Mouse (Mus musculus) embryo, embryonic 10.5 days (tissue): Measurements from ENCODE around the gene Stat4.
A peak's percentile ranks its signal among the peaks of the same experiment; 100 is the strongest.
"Not testable (repeated sequence)": the region's sequence is repeated elsewhere in the genome, so short reads cannot be mapped to it uniquely, and the experiment has no call there.

Source experiments
- DNase-seq: peaks from one replicate; pipeline ENCODE4 v3.0.0-alpha.2; 2015; ENCODE audit warnings: low spot score

Stat4 gene

DNA sequence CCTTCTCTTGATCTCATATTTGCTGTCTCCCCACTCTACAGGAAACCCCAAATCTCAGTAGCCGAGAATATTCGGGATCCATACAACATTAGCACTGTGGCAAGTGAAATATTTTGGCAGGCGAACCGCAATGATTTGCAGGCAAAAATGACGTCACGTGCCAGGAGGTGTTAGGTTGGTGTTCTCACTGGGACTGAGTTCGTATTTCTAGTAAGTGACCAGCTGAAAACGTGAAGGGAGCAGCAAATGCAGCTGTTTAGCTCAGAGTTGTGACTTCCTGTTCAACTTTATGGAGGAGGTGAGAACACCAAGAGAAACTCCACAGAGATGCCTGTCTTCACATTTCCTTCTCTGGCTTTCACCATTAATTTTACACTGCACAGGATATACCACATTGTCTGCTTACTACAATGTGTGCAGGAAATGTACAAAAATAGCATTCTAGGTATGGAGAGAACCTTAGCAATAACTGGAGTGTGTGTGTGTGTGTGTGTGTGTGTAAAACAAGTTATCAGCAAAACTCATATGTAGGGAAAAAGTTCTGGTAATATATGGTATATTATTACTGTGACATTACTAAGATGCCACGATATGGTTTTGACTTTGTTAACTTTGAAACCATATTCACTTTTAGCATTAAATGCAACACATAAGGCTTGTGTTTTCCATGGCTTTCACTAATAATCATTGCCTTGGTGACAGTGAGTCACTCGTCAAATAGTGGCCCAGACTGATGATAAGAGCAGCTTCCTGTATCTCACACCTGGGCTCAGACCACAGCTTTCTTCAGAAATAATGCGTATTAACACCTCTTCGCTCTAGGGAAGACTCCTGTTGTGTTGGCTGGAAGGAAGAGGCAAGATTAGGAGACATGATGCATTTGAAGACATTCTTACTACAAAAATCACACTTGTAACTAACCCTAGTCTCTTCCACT, 48.1 kb downstream of the Stat4 start:
- no peak for DNase-seq

GRCm38 (mm10) chr1:52039151-52039550, 52.2 kb downstream of the Stat4 start:
- DNase-seq, result no peak

DNA sequence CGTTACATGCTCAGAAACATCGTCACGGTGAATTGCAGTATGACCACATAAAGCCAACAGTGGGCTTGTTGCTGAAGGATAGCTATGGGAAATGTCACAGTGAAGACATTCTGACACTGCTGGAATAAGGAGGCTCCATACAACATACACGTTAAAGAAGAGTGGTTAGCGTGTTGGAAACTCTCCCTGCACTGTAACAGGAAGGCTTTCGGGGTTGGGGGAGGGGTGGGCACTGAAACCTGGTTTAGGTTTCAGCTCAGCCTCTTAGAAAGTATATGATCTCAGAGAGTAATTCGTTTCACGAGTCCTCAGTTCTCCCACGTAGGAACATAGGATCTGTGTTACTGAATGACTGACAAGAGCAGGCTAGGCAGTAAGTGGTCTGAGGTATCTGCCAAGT, 52.7 kb downstream of the Stat4 start:
- DNase-seq, result no peak

GRCm38 (mm10) chr1:52040366-52041061, 53.6 kb downstream of the Stat4 start:
- no peak for DNase-seq

GRCm38 (mm10) chr1:52043191-52043590, 56.2 kb downstream of the Stat4 start:
- DNase-seq, result no peak

DNA sequence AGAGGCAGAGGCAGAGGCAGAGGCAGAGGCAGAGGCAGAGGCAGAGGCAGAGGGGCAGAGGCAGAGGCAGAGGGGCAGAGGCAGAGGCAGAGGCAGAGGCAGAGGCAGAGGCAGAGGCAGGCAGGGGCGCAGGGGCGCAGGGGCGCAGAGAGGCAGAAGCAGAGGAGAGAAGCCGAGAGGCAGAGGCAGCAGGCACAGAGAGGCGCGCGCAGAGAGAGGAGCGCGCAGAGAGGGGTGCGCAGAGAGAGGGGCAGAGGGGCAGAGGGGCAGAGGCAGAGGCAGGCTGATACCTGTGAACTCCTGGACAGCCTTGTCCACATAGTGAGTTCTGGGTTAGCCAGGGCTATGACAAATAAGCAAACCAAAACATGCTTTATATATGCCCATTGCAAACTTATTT, 59.9 kb downstream of the Stat4 start:
- not testable (repeated sequence) for DNase-seq

- DNase-seq, result no peak
Observed at GRCm38 (mm10) chr1:52048711-52049110, 61.8 kb downstream of the Stat4 start.

GRCm38 (mm10) chr1:52049827-52050226, 62.9 kb downstream of the Stat4 start:
- DNase-seq, result no peak

- no peak for DNase-seq
Observed at GRCm38 (mm10) chr1:52051542-52051941, 64.6 kb downstream of the Stat4 start.

DNA sequence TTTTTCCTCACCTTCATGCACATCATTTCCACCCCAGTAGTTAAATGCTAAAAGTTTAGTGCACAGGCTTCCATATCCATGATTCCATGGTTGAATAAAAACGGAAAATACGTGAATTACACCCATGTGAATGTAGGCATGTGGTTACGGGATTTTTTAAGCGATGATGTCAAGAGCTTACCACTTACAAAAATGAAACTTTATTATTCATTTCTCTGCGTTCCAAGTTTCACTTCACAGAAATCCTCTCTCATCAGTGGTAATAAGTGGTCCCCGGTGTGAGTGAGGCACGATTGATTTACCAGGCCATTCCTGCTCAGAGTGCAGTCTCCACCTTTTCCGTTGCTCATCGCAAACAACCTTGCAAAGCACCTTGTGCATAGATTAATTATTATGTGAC, 66.0 kb downstream of the Stat4 start:
- no peak for DNase-seq

GRCm38 (mm10) chr1:52055947-52056346, 69.0 kb downstream of the Stat4 start:
- DNase-seq, result no peak

DNA sequence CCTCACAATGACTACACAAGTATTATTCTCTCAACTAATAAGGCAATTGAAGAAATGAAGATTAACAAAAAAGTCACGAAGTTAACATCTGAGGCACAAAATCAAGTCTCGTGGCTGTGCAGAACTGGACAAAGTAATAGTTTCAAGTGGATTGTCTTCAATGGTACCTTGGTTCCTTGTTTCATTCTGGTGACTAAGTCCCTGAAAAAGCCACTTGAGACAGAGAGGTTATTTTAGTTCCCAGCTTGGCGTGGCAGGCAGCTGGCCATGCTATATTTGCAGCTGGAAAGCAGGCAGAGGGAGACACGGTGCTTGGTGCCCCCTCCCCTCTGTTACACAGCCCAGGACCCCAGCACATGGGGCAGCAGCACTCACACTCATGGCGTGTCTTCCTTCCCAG, 70.2 kb downstream of the Stat4 start:
- no peak for DNase-seq

DNA sequence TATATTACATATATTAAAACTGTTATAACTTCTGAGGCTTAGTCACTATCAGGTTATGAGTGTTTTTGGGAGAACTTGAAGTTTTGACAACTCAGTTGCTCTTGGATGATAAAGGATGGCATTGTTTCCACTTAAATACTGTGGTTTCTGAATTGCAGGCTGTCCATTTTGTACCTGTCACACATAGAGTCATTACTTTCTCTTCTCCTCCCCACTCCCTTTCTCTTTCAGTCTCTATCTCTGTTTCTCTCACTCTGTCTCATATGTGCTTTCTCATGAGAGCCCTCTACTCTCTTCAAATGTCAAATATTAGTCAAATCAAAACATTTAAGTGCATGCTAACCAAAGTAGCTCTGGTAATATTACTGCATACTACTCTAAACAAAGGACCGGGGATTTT, 79.3 kb downstream of the Stat4 start:
- DNase-seq, result no peak

GRCm38 (mm10) chr1:52066694-52067093, 79.7 kb downstream of the Stat4 start:
- DNase-seq, result no peak

DNA sequence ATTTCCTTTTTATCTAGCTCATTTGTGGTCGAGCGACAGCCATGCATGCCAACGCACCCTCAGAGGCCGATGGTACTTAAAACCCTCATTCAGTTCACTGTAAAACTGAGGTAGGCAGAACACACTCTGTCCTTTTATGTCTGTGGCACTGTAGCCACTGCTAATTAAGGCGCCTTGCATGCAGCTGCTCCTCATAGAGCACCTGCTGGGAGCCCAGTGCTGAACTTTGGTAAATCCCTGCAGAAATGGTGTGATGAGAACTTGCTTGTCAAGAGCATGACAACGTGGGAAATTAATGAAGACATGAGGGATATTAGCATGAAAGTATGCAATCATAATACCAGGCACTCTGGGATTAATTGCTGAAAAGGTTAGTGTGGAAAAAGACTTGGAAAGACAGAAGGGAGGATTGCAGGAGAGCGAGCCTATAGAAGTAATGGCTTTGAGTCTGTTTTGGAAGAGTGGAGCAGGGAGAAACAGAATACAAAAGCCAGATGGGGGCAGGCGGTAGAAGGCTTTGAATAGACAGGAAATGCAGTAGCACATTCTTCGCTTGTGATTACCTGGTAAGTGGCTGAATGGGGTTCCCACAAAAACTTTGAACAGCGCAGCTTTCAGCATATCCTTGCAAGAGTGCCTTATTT, 92.9 kb downstream of the Stat4 start:
- peak; percentile 59 for DNase-seq

DNA sequence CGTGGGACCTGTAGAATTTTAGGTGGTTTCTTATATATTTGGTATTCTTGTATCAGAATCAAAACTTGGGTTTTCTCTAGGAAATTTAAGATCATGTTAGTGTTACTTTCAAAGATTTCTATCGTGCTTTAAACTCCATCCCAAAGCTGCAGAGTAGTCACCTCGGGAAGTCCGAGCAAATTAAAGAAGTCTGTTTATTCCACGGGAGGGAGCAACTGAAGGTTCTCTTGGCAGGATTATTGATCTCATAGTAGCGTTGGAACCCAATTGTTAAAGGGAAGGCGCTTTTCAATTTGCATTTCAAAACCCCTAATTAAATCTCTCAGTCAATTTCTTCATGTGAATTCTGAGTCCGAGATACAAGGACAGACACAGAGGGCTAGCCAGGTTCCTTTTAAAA, 93.4 kb downstream of the Stat4 start:
- DNase-seq, result peak; percentile 5

DNA sequence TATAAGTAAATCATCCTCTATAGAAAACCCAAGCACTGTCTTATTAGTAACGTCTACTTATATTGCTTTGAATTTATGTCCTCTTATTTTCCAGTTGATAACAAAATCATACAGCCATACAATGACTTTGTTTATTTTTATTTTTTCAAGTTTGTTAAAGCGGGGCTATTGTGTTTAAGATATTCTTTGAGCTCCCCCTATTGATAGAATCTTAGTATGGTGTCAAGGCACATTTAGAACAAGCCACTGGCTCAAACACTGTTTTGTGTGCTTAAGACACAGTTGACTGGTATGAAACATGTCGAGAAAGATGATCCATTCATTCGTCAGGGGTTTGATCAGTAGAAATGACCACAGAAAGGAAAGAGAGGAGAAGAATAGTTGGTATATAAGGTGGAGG, 99.3 kb downstream of the Stat4 start:
- DNase-seq, result peak; percentile 26

- no peak for DNase-seq
Observed at GRCm38 (mm10) chr1:52087128-52087527, 100.2 kb downstream of the Stat4 start.

DNA sequence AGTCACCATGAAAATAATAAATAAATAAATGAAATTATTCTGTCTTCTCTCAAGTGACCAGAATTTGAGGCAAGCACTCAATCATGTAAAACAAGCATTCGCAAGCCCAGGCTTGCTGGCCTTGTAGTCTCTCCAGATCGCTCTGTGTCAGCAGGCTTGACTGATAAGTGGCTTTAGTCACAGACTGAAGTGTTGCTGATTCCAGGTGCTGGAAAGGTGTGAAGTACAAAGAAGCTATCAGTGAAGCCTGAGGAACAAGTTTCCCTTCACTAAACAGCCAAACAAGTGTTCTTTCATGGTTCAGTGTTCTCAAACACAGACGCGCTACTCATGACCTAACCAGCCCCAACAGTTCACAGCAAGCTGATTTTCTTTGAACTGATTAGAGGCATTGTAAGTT, 101.7 kb downstream of the Stat4 start:
- DNase-seq, result no peak

- peak; percentile 74 for DNase-seq
Observed at GRCm38 (mm10) chr1:52098618-52099232, 111.8 kb downstream of the Stat4 start.

DNA sequence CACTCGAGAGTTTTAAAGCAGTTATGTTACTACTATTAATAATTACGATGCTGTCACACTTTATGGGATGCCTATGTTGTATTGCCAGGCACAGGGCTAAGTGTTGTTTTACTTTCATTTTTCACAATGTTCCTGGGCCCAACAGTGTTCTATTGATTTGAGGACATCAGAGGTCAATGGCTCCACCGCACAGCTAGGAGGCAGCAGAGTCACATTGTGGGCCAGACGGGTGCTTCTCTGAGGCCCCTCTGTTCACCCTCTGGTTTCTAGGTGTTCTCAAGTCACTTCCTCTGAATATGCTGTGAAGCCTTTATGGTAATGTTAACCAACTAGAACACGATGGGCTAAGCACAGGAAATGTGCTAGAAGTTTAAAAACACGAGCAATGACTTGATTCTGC, 113.5 kb downstream of the Stat4 start:
- peak; percentile 33 for DNase-seq

GRCm38 (mm10) chr1:52102795-52103194, 115.8 kb downstream of the Stat4 start:
- DNase-seq, result no peak
